Mouse (Mus musculus) layer of hippocampus, postnatal 10 days (tissue): ENCODE results near the gene Dscam. TPM values are rescaled to one million over a fixed set of nuclear protein-coding genes. Genes with fewer than 3 reads are reported as not detected.
A peak's percentile ranks its signal among the peaks of the same experiment; 100 is the strongest.

Experiments used
- DNase-seq, 2 experiments: peaks; one replicate each; pipeline ENCODE4 v3.0.0; 2021; ENCODE audit warnings: low spot score in 2 of 2
- total RNA-seq, 2 experiments: library from RNA; stranded (reverse); gene quantifications; 2 replicates each; pipeline ENCODE4 v1.2.3; 2021

Dscam gene
- total RNA-seq, 2 experiments from 2014 or later, result 43.0 to 45.4 TPM

DNA sequence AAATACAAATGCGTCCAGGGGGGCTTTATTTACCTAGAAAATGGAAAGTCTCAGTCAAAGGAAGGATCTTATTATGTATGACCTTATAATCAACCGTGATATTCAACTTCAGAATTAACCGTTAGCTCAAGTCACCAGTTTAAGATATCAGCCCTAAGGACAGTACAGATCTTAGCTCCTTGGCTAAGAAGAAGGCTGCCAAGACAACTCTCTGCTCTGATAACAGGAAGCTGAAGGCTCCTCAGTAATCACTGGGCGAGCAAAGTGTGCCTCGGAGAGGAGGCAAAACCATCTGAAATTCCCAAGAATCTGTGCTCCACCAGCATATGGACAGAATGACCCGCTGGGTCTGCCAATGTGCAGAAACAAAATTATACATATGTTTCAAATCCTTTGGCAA lies 149.1 kb downstream of the Dscam start:
- DNase-seq, result no peak

DNA sequence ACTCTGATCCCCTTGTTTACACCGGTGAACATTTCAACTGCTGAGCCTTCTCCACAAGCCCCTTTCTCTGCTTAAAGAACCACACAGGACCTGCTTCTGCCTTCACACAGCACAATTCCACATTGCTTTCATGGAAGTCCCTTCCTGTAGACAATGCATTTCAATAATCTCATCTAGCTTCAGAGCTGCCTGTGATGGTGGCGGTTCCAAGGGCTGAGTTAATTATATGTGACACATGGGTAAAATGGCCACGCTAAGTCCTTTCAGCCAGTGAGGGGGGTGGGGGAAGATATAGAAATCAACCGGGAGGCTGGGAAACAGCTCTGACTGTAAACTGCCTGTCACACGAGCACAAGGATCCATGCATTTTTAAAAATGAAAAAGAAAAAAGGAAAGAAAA lies 152.2 kb downstream of the Dscam start:
- DNase-seq, result no peak

DNA sequence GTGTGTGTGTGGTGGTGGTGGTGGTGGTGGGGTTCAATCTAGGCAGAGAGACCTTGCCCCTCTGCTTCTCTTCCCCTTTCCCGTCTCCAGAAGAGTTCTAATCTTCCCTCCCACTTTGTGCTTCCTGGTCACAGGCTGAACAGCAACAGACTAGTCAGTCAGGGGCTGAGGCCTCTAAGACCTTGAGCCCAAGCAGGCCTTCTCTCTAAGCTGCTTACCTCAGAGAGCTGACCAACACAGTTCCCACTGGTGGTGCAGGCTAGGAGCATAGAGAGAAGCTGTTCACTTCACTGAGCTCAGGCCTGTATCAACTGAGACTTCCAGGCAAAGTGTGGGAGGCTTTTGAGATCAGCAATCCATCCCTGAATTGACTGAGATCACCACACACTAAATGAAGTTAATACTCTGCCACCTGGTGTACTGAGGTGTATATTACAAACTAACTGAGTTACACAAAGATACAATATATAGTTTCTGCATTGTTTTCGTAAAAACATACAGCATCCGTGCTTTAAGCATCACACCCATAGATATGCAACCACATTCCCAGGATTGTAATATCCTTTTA lies 153.3 kb downstream of the Dscam start:
- DNase-seq, result no peak

DNA sequence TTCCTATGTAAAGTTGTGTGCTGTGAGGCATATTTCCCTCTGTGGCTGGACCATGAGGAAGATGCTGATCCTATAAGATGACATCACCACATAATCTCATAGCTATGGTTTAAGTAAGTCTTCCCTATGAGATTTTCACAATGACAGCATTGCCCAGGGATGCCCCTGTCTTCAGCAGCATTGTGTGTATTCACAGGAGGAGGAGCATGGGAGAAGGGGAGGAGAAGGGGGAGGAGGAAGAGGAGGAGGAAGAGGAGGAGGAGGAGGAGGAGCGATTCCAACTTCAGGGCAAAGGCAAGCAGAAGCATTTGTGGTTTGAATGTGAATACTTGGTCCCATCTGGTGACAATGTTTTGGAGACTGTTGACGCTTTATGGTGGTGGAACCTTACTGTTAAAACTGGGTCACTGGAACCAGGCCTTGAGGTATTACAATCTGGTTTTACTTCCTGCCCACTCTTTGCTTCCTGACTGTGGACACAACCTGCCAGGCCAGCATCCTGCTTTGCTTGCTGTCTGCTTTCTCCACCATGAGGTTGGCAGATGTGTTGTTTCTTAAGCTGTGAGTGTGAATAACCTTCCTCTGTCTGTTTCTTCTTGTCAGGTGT lies 154.2 kb downstream of the Dscam start:
- DNase-seq, result no peak

DNA sequence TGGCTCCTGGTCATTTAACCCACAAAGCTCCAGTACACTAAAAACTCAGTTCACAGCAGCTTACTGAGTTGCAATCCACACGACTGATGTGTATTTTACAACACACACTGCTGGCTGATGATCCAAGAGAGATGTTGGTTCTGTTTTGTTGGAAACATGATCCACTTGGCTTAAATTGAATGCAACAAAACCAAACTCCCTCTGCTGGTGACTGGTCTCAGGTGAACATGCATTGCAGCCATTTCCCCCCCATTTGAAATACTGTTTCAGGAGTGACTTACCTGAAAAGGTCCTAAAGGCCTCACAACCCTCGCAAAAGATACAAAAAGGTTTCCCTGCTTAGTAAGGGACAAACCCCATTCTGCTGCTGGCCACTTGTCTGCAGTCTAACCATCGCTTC lies 156.2 kb downstream of the Dscam start:
- DNase-seq, result no peak

DNA sequence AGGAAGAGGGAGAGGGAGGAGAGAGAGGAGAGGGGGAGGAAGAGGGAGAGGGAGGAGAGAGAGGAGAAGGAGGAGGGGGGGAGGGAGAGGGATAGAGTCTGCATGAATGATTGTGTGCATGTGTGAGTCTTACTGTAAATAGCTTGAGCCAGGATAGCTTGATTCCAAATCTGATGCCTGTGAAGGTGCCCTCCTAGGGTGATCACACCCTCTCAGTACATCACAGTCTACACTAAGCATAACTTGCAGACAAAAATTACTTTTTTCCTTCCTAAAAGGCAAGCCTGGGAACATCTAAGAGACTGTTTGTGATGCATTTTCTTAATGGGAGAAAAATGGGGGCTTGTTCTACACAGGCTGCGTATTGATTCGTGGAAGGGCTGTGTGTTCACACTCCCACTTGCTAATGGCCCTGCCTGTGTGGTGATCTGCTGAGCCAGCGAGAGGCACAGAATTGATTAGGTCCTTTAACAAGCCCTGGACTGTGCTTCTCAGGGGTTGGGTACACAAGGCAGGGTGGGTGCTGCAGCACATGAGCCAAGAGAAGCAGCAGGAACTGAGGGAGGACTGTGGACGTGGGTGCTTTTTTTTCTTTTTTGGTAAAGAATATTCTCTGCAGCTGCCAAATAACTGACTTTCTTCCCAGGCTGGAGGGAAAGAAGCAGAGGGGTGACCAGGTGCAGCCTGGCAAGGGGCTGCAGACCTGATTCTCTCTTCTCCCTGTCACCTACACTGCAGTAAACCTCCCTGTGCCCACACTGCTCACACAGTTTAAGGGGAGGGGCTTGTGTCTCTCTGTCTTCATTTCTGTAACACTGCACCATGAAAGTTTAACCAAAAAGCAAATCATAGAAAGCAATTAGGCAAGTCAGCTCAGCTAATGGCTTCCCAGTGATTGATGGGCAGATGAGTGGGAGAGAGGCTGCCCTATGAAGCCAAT lies 161.2 kb downstream of the Dscam start:
- peak; percentile 39 to 46 for DNase-seq

DNA sequence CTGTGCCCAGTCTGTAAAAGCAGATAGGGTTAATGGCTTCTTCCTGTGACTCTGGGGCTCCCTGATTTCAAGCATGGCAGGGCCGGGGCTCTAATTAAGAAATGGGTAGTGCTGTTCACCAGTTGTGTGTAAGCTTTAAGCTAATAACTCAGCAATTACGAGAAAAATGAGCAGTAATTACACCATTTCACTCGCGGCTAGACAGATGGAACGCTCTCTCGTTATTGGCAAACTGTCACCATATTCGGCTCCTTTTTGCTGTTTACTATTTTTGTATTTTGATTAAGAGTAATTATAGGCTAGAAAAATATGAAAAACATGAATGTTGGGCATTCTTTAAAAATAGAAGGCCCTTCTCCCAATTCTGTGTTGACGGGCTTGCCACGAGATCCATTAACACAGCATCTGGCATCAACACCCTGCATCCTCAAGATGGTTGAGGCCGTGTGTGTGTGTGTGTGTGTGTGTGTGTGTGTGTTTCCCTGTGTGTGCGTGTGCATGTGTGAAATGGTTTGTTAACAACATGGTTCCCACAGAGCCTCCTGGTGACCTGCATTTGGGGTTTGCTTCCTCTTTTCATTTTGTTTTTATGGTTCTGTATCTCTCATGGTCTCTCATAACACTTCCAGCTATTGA lies 162.5 kb downstream of the Dscam start:
- DNase-seq, result no peak

DNA sequence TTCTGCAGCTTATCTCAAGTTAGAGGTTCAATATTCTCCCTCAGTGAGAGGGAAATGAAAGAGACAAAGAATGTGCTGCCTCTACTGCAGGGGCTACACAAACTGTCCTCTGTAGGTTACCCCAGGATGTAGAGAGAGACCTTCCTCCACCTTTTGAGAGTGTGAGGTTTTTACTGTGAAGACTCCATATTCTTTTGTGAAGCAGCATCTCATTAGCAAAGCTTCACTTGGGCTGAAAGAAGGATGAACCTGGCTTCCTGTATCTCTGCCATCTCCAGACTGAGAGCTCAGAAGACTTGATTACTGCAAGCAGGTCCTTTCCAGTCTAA lies 163.7 kb downstream of the Dscam start:
- no peak for DNase-seq

DNA sequence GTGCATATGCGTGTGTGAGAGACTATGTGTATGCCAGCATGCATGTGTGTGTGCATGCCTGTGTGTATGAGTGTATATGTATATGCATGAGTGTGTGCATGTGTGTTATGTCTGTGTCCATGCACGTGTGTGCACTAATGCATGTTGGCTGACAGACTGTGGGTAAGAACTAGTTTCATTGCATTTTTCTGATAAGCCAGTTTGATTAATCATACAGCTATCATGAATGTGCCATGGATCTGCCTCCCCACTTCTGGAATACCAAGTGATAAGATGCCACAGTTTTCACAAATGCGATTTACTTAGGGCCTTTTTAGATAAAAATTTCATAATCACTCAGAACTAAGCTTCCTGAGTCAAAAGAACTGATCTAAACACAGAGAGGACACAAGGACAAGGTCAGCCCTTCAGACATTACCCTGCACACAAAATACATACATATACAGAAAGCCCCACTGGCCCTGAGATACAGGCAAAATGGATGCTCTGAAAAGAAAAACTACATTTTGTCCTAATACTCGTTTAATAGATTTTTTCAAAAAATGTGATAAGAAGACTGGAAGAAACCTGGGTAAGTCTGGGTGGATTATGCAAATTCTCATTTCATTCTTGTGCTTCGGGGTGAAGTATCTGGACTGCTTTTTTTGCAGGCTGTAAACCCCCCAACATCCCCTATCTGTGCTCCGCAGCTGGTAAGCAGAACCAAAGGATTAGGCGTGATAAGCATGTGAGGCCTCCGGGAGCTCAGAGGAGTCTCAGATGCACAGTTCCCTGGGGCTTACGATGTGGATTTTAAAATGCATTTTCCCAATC lies 164.3 kb downstream of the Dscam start:
- DNase-seq, result no peak

DNA sequence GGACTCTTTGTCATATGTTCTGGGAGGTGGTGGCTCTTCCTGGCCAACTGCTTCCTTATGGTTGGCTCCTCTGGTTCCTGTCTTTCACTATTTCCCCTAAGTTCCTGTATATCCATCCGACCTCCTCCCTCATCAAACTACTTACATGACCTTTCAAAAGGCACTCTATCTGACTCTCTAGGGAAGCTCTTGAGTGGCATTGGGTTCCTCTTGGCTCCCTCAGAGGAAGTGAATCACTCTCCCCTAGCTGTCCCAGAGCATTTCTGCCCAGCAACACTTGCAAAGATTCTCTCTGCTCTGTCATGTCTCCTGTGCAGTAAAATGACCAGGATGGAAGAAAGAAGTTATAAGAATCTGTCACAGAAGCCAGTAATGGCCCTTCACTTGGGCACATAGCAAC lies 166.6 kb downstream of the Dscam start:
- DNase-seq, result no peak

DNA sequence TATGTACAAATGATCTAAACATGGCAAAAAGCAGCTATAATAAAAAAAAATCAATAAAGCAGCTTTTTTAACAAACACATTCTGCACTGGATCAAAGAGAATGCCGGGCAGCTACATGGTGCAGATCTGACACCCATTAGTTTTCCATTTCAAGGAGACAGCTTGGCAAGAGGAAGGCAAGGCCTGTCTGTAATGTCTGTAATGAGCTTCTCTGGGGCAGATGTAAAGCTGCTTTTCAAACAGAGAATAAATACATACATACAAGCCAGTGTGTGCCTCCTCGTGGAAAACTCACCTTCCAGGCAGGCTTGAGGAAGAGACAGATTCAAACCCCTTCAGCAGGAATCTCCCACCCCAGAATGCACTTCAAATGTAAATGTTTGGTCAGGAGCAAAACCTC lies 167.7 kb downstream of the Dscam start:
- DNase-seq, result no peak

DNA sequence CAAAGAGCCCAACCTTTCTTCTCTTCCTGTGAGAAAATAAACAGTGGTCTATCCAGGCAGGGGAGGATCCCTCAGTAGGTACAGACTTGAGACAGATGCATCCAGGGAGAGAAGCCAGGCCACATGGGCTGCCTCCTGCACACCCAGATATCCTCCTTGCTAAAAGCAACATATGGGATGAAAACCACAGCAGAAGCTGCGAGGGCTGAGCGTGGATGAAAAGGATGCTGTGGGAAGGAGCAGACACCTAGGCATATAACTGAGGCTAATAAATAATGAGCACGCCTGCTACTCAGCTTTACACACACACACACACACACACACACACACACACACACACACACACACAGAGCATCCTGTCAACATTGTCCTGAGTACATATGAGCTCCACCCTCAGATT lies 168.4 kb downstream of the Dscam start:
- DNase-seq, result peak; percentile 45 to 52

DNA sequence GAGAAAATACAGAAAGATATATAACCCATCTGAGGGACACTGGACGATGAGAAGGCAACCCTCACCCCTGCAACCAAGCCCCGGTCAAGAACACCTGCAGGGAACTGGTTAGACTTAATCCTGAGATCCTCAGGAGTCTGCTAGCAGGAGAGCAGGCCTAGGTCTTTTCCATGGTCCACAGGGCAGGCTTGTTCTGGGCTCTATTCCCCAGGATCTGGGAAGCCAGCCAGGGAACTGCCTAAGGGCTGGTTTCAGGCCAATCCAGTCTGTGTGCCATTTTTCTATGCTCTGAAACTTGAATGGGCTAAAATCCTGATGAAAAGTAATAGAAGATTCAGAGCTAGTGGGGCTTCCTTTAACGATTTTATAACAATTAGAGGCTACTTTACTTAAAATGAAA lies 173.7 kb downstream of the Dscam start:
- peak; percentile 79 to 88 for DNase-seq

DNA sequence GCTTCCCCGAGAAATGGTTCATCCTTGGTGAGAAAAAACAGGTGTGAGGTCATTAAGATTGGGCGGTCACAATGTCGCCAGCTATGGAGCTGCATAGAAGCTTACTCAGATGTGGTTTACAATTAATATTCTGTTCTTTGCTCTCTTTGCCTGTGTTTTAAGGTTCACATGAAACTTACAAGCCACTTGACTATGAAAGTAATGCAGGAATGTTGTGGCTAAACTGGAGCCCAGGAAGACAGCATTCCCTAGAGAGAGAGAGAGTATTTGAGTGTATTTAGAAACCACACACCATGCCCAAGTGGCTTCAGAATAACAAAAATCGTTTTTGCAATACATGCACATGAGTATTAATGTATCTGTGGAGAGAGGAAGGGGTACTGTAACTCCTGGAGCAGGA lies 174.7 kb downstream of the Dscam start:
- no peak for DNase-seq

DNA sequence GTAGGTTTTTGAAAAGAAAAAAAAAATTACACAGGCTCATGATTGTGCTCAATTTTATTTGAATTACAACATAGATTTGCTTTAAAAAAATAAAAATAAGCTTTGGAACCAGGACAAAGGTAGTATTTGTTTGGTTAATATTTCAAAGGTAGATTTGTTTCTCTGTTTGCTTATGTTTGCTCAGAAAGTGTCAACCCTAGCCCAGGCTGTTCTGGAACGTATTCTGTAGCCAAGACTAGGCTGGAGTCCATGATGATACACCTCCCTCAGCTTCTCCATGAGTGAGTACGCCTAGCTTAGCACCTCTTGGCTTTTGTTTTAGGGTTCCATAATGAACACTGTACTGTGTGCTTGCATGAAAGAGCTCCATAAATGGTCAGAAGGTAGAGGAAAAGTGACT lies 183.2 kb downstream of the Dscam start:
- no peak for DNase-seq

DNA sequence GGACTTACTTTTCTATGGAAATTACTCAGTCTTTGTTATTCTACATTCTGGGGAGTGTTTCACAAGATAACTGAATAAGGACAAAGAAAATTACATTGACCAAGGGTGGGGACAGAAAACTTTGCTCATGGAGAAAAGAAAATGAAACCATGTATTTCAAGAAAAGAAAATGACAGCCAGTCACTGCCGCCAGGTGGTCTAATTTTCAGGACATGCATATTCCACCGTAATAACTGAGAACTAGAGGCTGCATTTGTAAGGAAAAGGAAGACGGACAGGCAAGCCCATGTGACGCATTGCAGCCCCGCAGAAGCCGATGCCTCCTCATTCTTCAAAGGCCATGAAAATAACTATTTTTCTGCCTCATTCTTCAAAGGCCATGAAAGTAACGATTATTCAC lies 197.3 kb downstream of the Dscam start:
- no peak for DNase-seq

DNA sequence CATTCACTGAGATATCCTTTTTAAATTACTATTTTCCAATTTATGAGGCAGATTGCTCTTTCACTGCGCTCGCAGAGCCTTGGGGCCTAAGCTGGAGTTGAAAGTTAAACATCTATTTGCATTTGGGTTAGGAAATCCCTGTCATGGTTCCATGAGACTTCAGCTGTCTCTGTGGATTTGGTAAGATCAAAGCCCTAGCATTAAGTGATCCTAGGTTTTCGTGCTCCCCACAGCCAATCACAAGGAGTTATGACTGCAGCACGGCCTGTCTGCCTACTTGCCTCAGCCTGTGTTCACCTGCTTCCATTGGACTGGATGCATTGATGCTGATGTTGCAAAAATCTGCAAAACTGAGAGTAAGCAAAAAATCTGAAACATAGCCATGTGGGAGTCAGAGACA lies 198.8 kb downstream of the Dscam start:
- no peak for DNase-seq

DNA sequence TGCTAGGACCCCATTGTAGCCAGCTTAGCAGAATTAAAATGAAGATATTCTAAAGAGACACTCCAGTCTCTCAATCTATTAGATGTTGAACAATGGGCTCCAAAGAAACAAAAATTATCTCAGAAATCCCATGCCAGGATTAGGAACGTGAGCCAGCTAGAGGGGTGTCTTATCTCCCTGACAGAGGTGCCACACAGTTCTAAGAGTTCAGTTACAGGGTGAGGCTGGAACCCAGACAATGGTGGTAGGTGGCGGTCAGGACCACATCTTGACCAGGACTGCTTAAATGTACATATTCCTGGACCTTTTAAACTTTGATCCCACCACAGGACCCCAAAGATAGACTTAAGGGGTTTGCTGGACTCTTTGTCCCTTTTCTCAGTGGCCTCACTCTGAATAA lies 200.1 kb downstream of the Dscam start:
- DNase-seq, result no peak

DNA sequence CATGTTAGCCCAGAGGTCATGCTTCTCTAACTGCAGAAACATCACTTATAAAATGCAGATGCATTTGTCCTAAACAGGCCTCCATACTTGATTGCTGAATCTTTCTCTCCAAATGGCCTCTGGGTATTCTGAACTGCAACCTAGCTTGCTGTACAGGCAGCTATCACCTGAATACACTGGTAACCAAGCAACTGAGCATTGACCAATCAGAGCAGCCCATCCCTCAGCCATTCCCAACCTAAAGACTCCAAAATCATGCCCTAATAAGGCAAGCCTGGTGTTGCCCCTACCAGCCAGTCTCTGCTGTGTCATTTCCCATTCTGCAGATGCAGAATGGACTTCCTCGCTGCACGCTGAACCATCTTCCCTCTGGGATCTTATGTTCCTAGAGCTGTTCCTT lies 200.9 kb downstream of the Dscam start:
- no peak for DNase-seq

DNA sequence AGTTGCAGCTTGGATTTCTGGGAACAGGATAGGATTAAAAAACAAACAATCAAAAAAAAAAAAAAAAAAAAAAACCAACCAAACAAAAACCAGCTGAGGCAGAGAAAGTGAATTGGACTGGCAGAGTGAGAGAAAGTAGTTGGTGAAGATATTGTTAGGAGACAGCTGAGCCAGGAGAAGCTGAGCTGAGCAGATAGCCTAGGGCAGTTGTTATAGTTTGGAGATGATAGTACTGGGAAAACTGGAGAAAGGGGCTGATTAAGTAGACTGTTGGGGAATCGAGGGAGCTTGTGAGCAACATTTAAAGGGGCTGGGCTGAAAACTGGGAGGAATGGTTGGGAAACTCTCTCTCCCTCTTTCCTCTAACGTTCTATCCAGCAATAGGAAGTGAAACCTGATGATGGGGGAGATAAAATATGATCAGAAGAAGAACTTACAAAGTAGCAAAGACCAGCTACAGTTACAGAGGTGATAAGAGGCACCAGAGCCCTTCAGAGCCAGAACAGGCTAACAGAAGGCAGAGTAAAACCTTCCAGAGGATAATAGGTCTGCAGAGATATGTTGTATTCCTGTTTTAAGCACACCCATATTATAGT lies 201.6 kb downstream of the Dscam start:
- no peak for DNase-seq

DNA sequence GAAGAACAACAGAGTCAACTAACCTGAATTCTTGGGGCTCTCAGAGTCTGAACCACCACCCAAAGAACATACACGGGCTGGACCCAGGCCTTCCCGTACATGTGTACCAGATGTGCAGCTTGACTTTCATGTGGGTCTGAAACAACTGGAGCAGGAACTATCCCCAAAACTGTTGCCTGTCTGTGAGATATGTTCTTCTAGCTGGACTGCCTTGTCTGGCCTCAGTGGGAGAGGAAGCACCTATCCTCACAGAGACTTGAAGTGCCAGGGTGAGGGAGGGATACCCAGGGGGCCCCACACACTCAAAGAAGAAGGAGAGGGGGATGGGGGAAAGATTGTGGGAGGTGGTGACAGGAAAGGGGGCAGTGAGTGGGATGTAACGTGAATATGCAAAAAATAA lies 210.9 kb downstream of the Dscam start:
- no peak for DNase-seq
